Mouse (Mus musculus) embryonic facial prominence, embryonic 11.5 days (tissue): ENCODE measurements around the gene Tsen54. TPM values are rescaled to one million over a fixed set of nuclear protein-coding genes. Genes with fewer than 3 reads are reported as not detected.

Experiments used
- ATAC-seq: fragments of 200-750 bp; cut with Nextera tagmentation; replicated peaks from 2 replicates; pipeline ENCODE4 v1.8.0; 2017; ENCODE audit warnings: low read depth; ENCODE audit not compliant: insufficient number of reproducible peaks, low FRiP score, low TSS enrichment
- DNase-seq: peaks from one replicate; pipeline ENCODE4 v3.0.0-alpha.2; 2015; ENCODE audit warnings: low spot score
- H3K27ac ChIP-seq: fragments of 300-500 bp; sonication (generic); replicated peaks from 2 replicates; pipeline ENCODE4 v1.5.1; 2014; ENCODE audit warnings: mild to moderate bottlenecking, low read depth, low read length, control low read depth
- H3K27me3 ChIP-seq: fragments of 300-500 bp; sonication (generic); 2 replicates; pipeline ENCODE4 v1.6.1; 2014; ENCODE audit warnings: mild to moderate bottlenecking, low read length, moderate library complexity, mixed read lengths; ENCODE audit not compliant: control insufficient read depth, insufficient read depth
- H3K36me3 ChIP-seq: fragments of 300-500 bp; sonication (generic); replicated peaks from 2 replicates; pipeline ENCODE4 v1.6.1; 2014; ENCODE audit warnings: low read depth, mild to moderate bottlenecking, low read length, moderate library complexity, mixed read lengths; ENCODE audit not compliant: control insufficient read depth, insufficient read depth
- H3K4me1 ChIP-seq: fragments of 300-500 bp; sonication (generic); 2 replicates; pipeline ENCODE4 v1.6.1; 2014; ENCODE audit warnings: low read length, mixed read lengths; ENCODE audit not compliant: control insufficient read depth, insufficient read depth
- H3K4me2 ChIP-seq: fragments of 300-500 bp; sonication (generic); 2 replicates; pipeline ENCODE4 v1.6.1; 2014; ENCODE audit warnings: low read depth, mild to moderate bottlenecking, control low read depth, low read length, moderate library complexity
- H3K4me3 ChIP-seq: fragments of 300-500 bp; sonication (generic); 2 replicates; pipeline ENCODE4 v1.5.1; 2014; ENCODE audit warnings: low read depth, low read length, control low read depth
- H3K9ac ChIP-seq: fragments of 300-500 bp; sonication (generic); replicated peaks from 2 replicates; pipeline ENCODE4 v1.6.1; 2014; ENCODE audit warnings: mild to moderate bottlenecking, control low read depth, low read length
- H3K9me3 ChIP-seq: fragments of 300-500 bp; sonication (generic); replicated peaks from 2 replicates; pipeline ENCODE4 v1.6.1; 2016; ENCODE audit warnings: mild to moderate bottlenecking, low read length, inconsistent platforms, mixed read lengths; ENCODE audit not compliant: control insufficient read depth
- WGBS: fragments of 180-500 bp; shearing (Covaris S2); extraction: QIAGEN DNeasy Blood & Tissue Kit; methylation state at CpG from one replicate; pipeline ENCODE4 v1.1.7; 2014; 5-methylcytosine and 5-hydroxymethylcytosine counted together
- microRNA-seq: library from miRNA; unstranded; fragments of <30 nt; microRNA quantifications from one replicate; pipeline ENCODE4, GENCODE M21; 2016; ENCODE audit warnings: borderline number of aligned reads
- polyA plus RNA-seq: library from polyadenylated mRNA; unstranded; fragments of >200 nt; fragmentation: Nextera tagmentation; extraction: Ambion mirVana; gene quantifications from 2 replicates; pipeline ENCODE4 v1.2.1, GENCODE M21; 2014

The Tsen54 gene
- polyA plus RNA-seq, 1 experiment from 2014 or later = 22.2 TPM

GRCm38 (mm10) chr11:115858354-115858753, 43.8 kb downstream of the Tsen54 start, which contains the start of gene Myo15b:
Gene Myo15b (plus strand): TSS chr11:115858406.
- ATAC-seq (no peak), DNase-seq (no peak)
- Histone ChIP-seq H3K4me2 (peak within 1 kb of the TSS; percentile 54), H3K27ac (no peak within 1 kb of the TSS), H3K4me3 (peak within 1 kb of the TSS; percentile 30), H3K36me3 (no peaks in the 10 kb centered on the region), H3K9ac (no peak within 1 kb of the TSS; the same call in 1 of the 2 replicates), H3K27me3 (peaks cover 27% of the 10 kb centered on the region), H3K9me3 (no peaks in the 10 kb centered on the region), H3K4me1 (no peaks in the 10 kb centered on the region)
- 9% methylated on average over 27 of the region's 27 CpGs for WGBS

- Histone ChIP-seq H3K27me3 (peaks cover 27% of the 10 kb centered on the region), H3K4me3 (peak overlapping the region; percentile 30), H3K4me2 (peak overlapping the region; percentile 54), H3K9ac (no peak overlapping the region; the same call in 1 of the 2 replicates), H3K27ac (no peak overlapping the region), H3K36me3 (no peaks in the 10 kb centered on the region), H3K4me1 (no peaks in the 10 kb centered on the region), H3K9me3 (no peaks in the 10 kb centered on the region)
- DNase-seq (peak; percentile 90), ATAC-seq (peak; percentile 84; the same call in 1 of the 2 replicates)
- WGBS = 3% methylated on average over 67 of the region's 75 CpGs
These were observed 44.8 kb downstream of the Tsen54 start for GRCm38 (mm10) chr11:115859143-115859945.

- 86% methylated on average over 8 of the region's 8 CpGs for WGBS
- H3K36me3 ChIP-seq = no peaks in the 10 kb centered on the region
- no peak overlapping the region for H3K4me2 ChIP-seq
- DNase-seq = no peak
- peaks cover 11% of the 10 kb centered on the region for H3K27me3 ChIP-seq
- no peaks in the 10 kb centered on the region for H3K9me3 ChIP-seq
- H3K9ac ChIP-seq = no peak overlapping the region
- no peak overlapping the region for H3K27ac ChIP-seq
- H3K4me3 ChIP-seq = no peak overlapping the region
- no peak for ATAC-seq
- H3K4me1 ChIP-seq = no peaks in the 10 kb centered on the region
These were observed 49.4 kb downstream of the Tsen54 start for GRCm38 (mm10) chr11:115863895-115864294.

GRCm38 (mm10) chr11:115869393-115869792, 54.9 kb downstream of the Tsen54 start:
- no peak overlapping the region for H3K9ac ChIP-seq
- H3K4me1 ChIP-seq = no peaks in the 10 kb centered on the region
- no peaks in the 10 kb centered on the region for H3K27me3 ChIP-seq
- no peaks in the 10 kb centered on the region for H3K36me3 ChIP-seq
- no peak overlapping the region for H3K27ac ChIP-seq
- WGBS = 86% methylated on average over 8 of the region's 8 CpGs
- DNase-seq (no peak), ATAC-seq (no peak)
- H3K4me2 ChIP-seq = no peak overlapping the region
- H3K9me3 ChIP-seq = no peaks in the 10 kb centered on the region
- H3K4me3 ChIP-seq = no peak overlapping the region

GRCm38 (mm10) chr11:115872437-115872836, 57.9 kb downstream of the Tsen54 start:
- 62% methylated on average over 4 of the region's 4 CpGs for WGBS
- Histone ChIP-seq H3K9ac (no peak overlapping the region), H3K36me3 (no peaks in the 10 kb centered on the region), H3K9me3 (no peaks in the 10 kb centered on the region), H3K27ac (no peak overlapping the region), H3K4me1 (no peaks in the 10 kb centered on the region), H3K4me3 (no peak overlapping the region), H3K4me2 (no peak overlapping the region), H3K27me3 (no peaks in the 10 kb centered on the region)
- ATAC-seq (no peak), DNase-seq (no peak)

Small RNA genes lying within 50 kb of the gene (microRNA-seq; reads per million reads assigned to microRNA genes)
- gene Mir5621 = not detected

Other genes starting within 250 kb of the Tsen54 start
- gene Mrps7, start 210.8 kb upstream of the Tsen54 start, polyA plus RNA-seq = 110 and 114 TPM in 2 replicates
- gene Gga3, start 210.7 kb upstream of the Tsen54 start, polyA plus RNA-seq = 13.6 and 17.0 TPM in 2 replicates
- 15.8 and 18.2 TPM in 2 replicates for gene Mif4gd, start 201.8 kb upstream of the Tsen54 start, polyA plus RNA-seq
- gene Slc25a19, start 186.4 kb upstream of the Tsen54 start, polyA plus RNA-seq = 19.9 and 20.2 TPM in 2 replicates
- 59.0 and 61.8 TPM in 2 replicates for gene Grb2, start 106.1 kb upstream of the Tsen54 start, polyA plus RNA-seq
- gene Tmem94, start 49.3 kb upstream of the Tsen54 start, polyA plus RNA-seq = 10.3 and 14.6 TPM in 2 replicates
- 11.9 TPM in 2 replicates for gene Caskin2, start 1.1 kb upstream of the Tsen54 start, polyA plus RNA-seq
- 4.9 and 7.5 TPM in 2 replicates for gene Llgl2, start 9.3 kb downstream of the Tsen54 start, polyA plus RNA-seq
- 0.07 and 0.31 TPM in 2 replicates for gene Myo15b, start 43.7 kb downstream of the Tsen54 start, polyA plus RNA-seq
- 1.1 and 1.4 TPM in 2 replicates for gene Smim5, start 85.2 kb downstream of the Tsen54 start, polyA plus RNA-seq
- 0.21 TPM in 1 of 2 replicates, not detected in the other for gene Smim6, start 97.3 kb downstream of the Tsen54 start, polyA plus RNA-seq
- gene Sap30bp, start 118.6 kb downstream of the Tsen54 start, polyA plus RNA-seq = 49.8 and 59.4 TPM in 2 replicates
- 14.2 and 15.3 TPM in 2 replicates for gene Recql5, start 118.8 kb downstream of the Tsen54 start, polyA plus RNA-seq
- 0.83 and 0.85 TPM in 2 replicates for gene Itgb4, start 160.0 kb downstream of the Tsen54 start, polyA plus RNA-seq
- gene Galk1, start 198.0 kb downstream of the Tsen54 start, polyA plus RNA-seq = 113 and 125 TPM in 2 replicates
- gene H3f3b, start 213.2 kb downstream of the Tsen54 start, polyA plus RNA-seq = 2,457 and 2,634 TPM in 2 replicates
- 21.2 and 21.7 TPM in 2 replicates for gene Unk, start 215.6 kb downstream of the Tsen54 start, polyA plus RNA-seq